Mouse (Mus musculus) fat pad, adult 2 months (tissue): Measurements from ENCODE around the gene Tars.

Experiments used
- DNase-seq: peaks from one replicate; pipeline ENCODE4 v3.0.0-alpha.2; 2011; ENCODE audit warnings: low read depth, low spot score; ENCODE audit errors: extremely low read depth

The Tars gene

GRCm38 (mm10) chr15:11364112-11364511 is 35.4 kb downstream of the Tars start:
- DNase-seq: no peak

- no peak for DNase-seq
Observed at GRCm38 (mm10) chr15:11361824-11362223, 37.6 kb downstream of the Tars start.

GRCm38 (mm10) chr15:11360888-11361287 is 38.6 kb downstream of the Tars start:
- DNase-seq: no peak

- no peak for DNase-seq
Observed at GRCm38 (mm10) chr15:11357501-11357900, 42.0 kb downstream of the Tars start.

- DNase-seq: no peak
Observed at GRCm38 (mm10) chr15:11355865-11356264, 43.6 kb downstream of the Tars start.

- no peak for DNase-seq
Observed at GRCm38 (mm10) chr15:11339467-11340180, 59.8 kb downstream of the Tars start.
